Mouse (Mus musculus): ENCODE results near the gene Jtb.

Jtb gene

GRCm38 (mm10) chr3:90264687-90265033 lies 33.3 kb downstream of the Jtb start:
- DNase-seq, result no peak

- DNase-seq, result peak; percentile 90
Measured at GRCm38 (mm10) chr3:90265034-90265931, 33.9 kb downstream of the Jtb start, which contains the start of gene Dennd4b. Gene Dennd4b, plus strand, starts transcription at chr3:90265185.

- no peak for DNase-seq
Measured at GRCm38 (mm10) chr3:90265932-90266741, 34.7 kb downstream of the Jtb start.

DNA sequence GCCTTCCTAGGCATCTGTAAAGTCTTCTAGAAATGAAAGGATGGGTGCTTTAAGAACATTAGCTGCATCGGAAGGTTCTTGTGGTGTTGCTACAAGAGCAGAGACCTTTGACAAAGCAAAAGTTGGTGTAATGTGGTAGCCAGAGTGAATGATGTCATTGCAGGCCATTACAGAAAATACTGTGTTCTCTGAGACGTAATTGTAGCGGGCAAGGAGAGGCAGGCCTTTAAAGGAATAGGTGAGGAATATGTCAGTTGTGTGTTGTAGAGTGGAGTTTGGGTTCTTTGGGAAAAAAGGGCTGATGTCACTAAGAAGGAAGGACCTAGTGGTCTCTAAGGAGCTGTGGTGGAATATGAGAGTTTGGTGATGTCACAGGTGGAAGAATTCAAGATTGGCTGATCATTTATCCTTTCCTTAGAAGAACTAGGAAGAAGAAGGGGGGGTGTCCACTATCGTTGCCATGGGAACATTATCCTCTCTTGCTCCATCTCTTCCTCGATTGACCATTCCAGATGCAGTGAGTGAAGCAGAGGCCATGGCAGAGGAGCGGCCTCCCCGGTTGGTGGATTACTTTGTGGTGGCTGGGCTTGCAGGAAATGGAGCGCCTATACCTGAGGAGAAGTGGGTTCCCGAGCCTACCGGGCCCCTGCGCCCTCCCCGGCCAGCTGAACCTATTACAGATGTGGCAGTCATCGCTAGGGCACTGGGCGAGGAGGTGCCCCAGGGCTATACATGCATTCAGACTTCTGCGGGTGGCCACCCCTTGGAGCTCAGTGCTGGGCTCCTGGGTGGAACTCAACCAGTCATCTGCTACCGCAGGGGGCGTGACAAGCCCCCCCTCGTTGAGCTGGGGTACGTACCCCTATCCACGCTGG lies 35.7 kb downstream of the Jtb start:
- DNase-seq, result no peak

GRCm38 (mm10) chr3:90268190-90268589 lies 36.8 kb downstream of the Jtb start:
- no peak for DNase-seq

GRCm38 (mm10) chr3:90268971-90269370 lies 37.6 kb downstream of the Jtb start:
- DNase-seq, result no peak

GRCm38 (mm10) chr3:90270784-90271183 lies 39.4 kb downstream of the Jtb start:
- no peak for DNase-seq

DNA sequence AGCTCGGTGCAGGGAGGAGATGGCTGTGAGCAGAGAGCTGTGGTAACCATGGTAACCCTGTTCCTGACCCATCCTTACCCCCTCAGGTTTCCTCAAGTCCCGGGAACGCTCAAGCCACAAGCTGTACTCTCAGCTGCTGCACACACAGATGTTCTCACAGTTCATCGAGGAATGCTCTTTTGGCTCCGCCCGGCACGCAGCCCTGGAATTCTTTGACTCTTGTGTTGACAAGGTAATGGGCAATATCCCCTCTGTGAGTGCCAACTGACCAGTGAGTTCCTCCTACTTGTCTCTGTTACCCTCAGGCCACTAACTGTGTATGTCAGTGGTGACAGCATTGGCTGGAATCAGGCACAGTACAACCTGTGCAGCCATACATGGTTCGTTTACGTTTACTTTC lies 40.8 kb downstream of the Jtb start:
- no peak for DNase-seq

DNA sequence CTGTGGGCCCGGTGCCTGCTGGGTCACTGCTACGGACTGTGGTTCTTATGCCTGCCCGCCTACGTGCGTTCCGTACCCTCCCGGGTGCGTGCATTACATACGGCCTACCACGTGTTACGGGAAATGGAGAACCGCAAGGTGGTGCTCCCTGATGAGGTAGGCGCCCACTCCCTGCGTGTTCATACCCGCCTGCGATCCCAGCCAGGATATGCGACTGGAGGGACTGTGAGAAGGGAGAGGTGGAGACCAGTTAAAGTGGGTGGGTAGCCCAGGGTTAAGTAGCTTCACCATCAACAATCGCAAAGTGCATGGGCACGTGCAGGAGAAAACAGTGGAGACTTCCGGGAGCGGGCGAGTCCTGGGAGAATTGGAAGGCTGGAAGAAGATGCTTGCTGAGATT lies 42.5 kb downstream of the Jtb start:
- DNase-seq, result no peak

DNA sequence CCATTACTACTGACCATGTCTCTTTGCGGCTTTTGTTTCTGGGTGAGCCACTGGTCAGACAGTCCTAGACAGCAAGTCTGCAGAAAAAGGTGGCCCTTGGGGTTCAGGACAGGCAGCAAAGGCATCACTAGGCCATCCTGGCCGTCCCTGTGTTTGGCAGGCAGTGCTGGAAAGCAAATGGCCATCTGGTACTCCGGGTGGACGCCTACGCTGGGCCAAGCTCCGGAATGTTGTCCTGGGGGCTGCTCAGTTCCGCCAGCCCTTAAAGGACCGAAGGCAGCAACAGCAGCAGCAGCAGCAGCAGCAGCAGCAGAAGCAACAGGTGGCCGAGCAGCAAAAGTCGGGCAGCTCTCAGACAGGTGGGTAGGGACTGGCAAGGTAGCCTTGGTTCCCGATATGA lies 43.9 kb downstream of the Jtb start:
- peak; percentile 68 for DNase-seq

- DNase-seq, result no peak
Measured at GRCm38 (mm10) chr3:90276858-90277257, 45.5 kb downstream of the Jtb start.

DNA sequence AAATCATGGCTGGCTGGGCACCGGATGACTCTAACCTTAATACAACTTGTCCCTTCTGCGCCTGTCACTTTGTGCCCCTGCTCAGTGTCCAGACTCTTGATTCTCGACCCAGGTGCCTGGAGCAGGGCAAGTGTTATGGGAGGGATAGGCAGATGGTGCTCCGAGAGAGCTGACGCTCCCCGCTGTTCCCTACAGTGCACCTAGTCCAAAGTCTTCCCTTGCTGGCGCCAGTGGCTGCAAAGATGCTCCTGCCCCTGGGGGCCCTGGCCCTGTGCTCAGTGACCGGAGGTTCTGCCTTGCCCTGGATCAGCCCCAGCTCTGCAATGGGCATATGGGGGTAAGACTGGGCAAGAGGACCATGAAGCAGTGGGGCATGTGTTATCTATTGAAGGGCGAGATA lies 46.4 kb downstream of the Jtb start:
- peak; percentile 86 for DNase-seq

DNA sequence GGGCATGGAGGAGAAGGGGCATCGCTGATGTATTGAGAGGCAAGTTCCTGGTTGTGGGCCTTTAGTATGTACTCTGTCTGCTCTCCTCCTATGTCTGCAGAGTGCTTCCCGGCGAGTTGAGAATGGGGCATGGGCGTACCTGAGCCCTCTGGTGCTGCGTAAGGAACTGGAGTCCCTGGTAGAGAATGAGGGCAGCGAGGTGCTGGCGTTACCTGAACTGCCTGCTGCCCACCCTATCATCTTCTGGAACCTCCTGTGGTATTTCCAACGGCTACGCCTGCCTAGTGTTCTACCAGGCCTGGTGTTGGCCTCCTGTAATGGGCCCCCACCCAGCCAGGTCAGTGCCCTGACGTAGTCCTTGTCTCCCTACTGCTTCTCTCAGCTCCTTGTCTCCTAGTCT lies 46.8 kb downstream of the Jtb start:
- no peak for DNase-seq

DNA sequence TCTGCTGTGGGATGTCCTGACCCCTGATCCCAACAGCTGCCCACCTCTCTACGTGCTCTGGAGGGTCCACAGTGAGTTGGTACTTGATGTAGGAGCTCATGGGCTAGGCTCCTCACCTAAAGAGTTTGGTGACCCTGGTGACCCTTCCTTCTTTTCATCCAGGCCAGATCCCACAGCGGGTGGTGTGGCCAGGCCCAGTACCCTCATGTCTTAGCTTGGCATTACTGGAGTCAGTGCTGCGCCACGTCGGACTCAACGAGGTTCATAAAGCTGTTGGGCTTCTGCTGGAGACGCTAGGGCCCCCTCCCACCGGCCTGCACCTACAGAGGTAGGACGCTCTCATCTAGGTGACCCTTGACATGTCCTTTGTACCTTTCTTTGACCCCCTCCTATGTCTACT lies 47.8 kb downstream of the Jtb start:
- DNase-seq, result no peak

DNA sequence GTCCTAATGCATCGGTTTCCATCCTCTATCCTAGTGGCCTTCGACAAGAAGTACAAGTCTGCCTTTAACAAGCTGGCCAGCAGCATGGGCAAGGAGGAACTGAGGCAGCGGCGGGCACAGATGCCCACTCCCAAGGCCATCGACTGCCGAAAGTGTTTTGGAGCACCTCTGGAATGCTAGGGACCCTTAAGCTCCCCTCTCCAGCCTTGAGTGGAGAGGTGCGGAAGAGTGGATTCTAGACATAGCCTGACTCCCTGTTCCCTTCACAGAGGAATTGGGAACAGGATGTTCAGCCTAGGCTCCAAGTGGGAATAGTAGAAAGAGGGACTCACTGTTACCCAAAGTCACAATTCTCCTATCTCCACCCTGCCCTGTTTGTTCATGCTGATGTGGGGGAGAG lies 48.3 kb downstream of the Jtb start:
- DNase-seq, result no peak

GRCm38 (mm10) chr3:90280708-90281107 lies 49.3 kb downstream of the Jtb start:
- no peak for DNase-seq

DNA sequence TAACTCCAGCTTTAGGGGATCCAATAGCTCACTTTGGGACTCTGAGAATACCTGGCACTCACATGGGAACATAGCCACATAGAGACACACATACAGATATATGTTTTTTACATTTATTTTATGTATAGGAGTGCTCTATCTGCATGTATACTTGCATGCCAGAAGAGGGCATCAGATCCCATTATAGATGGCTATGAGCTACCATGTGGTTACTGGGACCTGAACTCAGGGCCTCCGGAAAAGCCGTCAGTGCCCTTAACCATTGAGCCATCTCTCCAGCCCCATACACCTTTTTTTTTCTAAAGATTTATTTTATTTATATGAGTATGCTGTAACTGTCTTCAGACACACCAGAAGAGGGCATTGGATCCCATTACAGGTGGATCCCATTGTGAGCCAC lies 52.8 kb downstream of the Jtb start:
- no peak for DNase-seq

Data from cerebellum, adult 11 months (tissue).